Mouse (Mus musculus) lung, embryonic 14.5 days (tissue): ENCODE results near the gene Gfap. TPM values are rescaled to one million over a fixed set of nuclear protein-coding genes. Genes with fewer than 3 reads are reported as not detected.

Experiments
- ATAC-seq: fragments of 200-750 bp; cut with Nextera tagmentation; 2 replicates; pipeline ENCODE4 v1.8.0; 2017; ENCODE audit warnings: mild to moderate bottlenecking, moderate TSS enrichment, moderate library complexity; ENCODE audit not compliant: insufficient read depth
- DNase-seq: peaks from one replicate; pipeline ENCODE4 v3.0.0-alpha.2; 2015
- H3K27ac ChIP-seq: fragments of 300-500 bp; sonication (generic); 2 replicates; pipeline ENCODE4 v1.5.1; 2014; ENCODE audit warnings: low read depth, mild to moderate bottlenecking, moderate library complexity
- H3K27me3 ChIP-seq: fragments of 300-500 bp; sonication (generic); 2 replicates; pipeline ENCODE4 v1.6.1; 2014; ENCODE audit warnings: low read length, control low read depth; ENCODE audit not compliant: insufficient read depth
- H3K36me3 ChIP-seq: fragments of 300-500 bp; sonication (generic); 2 replicates; pipeline ENCODE4 v1.6.1; 2014; ENCODE audit warnings: control low read depth; ENCODE audit not compliant: insufficient read depth
- H3K4me1 ChIP-seq: fragments of 300-500 bp; sonication (generic); 2 replicates; pipeline ENCODE4 v1.6.1; 2014; ENCODE audit warnings: antibody characterized with exemption, control low read depth; ENCODE audit not compliant: insufficient read depth
- H3K4me2 ChIP-seq: fragments of 300-500 bp; sonication (generic); 2 replicates; pipeline ENCODE4 v1.6.1; 2014; ENCODE audit warnings: mild to moderate bottlenecking
- H3K4me3 ChIP-seq: fragments of 300-500 bp; sonication (generic); 2 replicates; pipeline ENCODE4 v1.5.1; 2014; ENCODE audit warnings: low read depth, low read length
- H3K9ac ChIP-seq: fragments of 300-500 bp; sonication (generic); 2 replicates; pipeline ENCODE4 v1.6.1; 2014
- H3K9me3 ChIP-seq: fragments of 300-500 bp; sonication (generic); 2 replicates; pipeline ENCODE4 v1.6.1; 2016; ENCODE audit warnings: low read depth, low read length, control low read depth
- CTCF ChIP-seq: IDR thresholded peaks from 2 replicates; pipeline ENCODE4 v1.5.1; 2016; ENCODE audit warnings: antibody characterized with exemption, low read depth
- WGBS: fragments of 180-500 bp; shearing (Covaris S2); extraction: QIAGEN DNeasy Blood & Tissue Kit; methylation state at CpG from one replicate; pipeline ENCODE4 v1.1.7; 2014; 5-methylcytosine and 5-hydroxymethylcytosine counted together
- polyA plus RNA-seq: library from polyadenylated mRNA; unstranded; fragments of >200 nt; fragmentation: Nextera tagmentation; extraction: Ambion mirVana; gene quantifications from 2 replicates; pipeline ENCODE4 v1.2.1, GENCODE M21; 2014

Gene Gfap
- polyA plus RNA-seq, 1 experiment from 2014 or later, result 0.41 TPM

DNA sequence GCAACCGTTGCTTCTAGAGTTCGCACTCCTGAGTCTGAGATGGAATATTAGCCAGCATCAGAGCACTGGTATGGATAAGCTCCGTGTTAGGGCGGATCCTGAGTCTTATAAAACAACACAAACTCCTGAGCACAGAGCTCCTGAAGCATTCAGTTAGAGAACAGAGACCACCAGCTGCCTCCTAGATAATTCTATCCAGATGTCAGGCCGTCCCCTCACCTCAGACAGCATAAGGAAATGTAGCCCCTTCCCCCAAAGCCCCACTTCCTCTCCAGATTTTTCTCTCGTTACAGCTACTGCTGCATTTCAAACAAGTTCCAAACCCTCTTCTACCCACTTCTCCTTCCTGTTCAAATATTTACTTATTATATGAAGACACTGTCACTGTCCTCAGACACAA lies 44.8 kb downstream of the Gfap start:
- no peak overlapping the region for H3K4me3 ChIP-seq
- no peak for TF ChIP-seq CTCF
- no peak for ATAC-seq
- H3K9me3 ChIP-seq, result no peaks in the 10 kb centered on the region
- no peak overlapping the region for H3K9ac ChIP-seq
- 71% methylated on average over 6 of the region's 6 CpGs for WGBS
- no peak overlapping the region for H3K4me2 ChIP-seq
- no peak for DNase-seq
- H3K36me3 ChIP-seq, result peaks cover 87% of the 10 kb centered on the region
- H3K27me3 ChIP-seq, result no peaks in the 10 kb centered on the region
- no peak overlapping the region for H3K27ac ChIP-seq
- no peaks in the 10 kb centered on the region for H3K4me1 ChIP-seq

GRCm38 (mm10) chr11:102853760-102854159 lies 47.0 kb downstream of the Gfap start:
- ATAC-seq, result no peak
- Histone ChIP-seq H3K4me2 (no peak overlapping the region), H3K27me3 (no peaks in the 10 kb centered on the region), H3K9ac (no peak overlapping the region), H3K9me3 (no peaks in the 10 kb centered on the region), H3K27ac (no peak overlapping the region), H3K4me1 (no peaks in the 10 kb centered on the region), H3K36me3 (peaks cover 87% of the 10 kb centered on the region), H3K4me3 (no peak overlapping the region)
- peak; percentile 35 for DNase-seq
- TF ChIP-seq CTCF, result peak; percentile 42

DNA sequence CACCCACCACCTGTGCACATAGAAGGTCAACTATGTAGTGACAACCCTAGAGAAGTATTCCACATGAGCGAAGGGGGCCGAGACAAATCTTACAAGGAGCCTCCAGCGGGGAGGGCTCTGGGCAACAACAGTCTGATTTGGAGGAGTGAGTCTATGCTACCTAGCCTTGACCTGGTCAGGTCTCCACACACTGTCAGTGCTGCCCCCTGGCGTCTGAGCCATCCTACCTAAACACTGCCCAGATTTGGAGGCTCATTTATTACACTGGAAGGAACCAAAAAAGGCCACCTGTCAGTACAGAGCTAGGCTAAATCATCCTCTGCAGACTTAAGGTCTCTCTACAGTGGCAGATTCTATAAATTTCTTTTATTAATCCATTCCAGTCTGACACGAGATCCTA lies 48.8 kb downstream of the Gfap start:
- Histone ChIP-seq H3K9ac (no peak overlapping the region), H3K4me2 (no peak overlapping the region), H3K4me3 (no peak overlapping the region), H3K4me1 (no peaks in the 10 kb centered on the region), H3K9me3 (no peaks in the 10 kb centered on the region), H3K27me3 (no peaks in the 10 kb centered on the region), H3K36me3 (peaks cover 87% of the 10 kb centered on the region), H3K27ac (no peak overlapping the region)
- TF ChIP-seq CTCF, result peak; percentile 73
- DNase-seq (peak; percentile 78), ATAC-seq (peak; percentile 44; the same call in 1 of the 2 replicates)
- 61% methylated on average over 5 of the region's 5 CpGs for WGBS

- H3K27ac ChIP-seq, result no peak overlapping the region
Measured at GRCm38 (mm10) chr11:102845926-102846325, 54.8 kb downstream of the Gfap start.

GRCm38 (mm10) chr11:102838616-102839150 lies 62.0 kb downstream of the Gfap start:
- peaks cover 76% of the 10 kb centered on the region for H3K36me3 ChIP-seq
- no peak for DNase-seq
- WGBS, result 84% methylated on average over 9 of the region's 9 CpGs
- H3K27ac ChIP-seq, result no peak overlapping the region
- no peak for TF ChIP-seq CTCF
- no peaks in the 10 kb centered on the region for H3K27me3 ChIP-seq
- no peak for ATAC-seq
- no peak overlapping the region for H3K9ac ChIP-seq
- no peak overlapping the region for H3K4me2 ChIP-seq
- H3K9me3 ChIP-seq, result no peaks in the 10 kb centered on the region
- no peaks in the 10 kb centered on the region for H3K4me1 ChIP-seq
- H3K4me3 ChIP-seq, result no peak overlapping the region

More at GRCm38 (mm10) chr11:102845926-102846325, 54.8 kb downstream of the Gfap start:
- H3K27me3 ChIP-seq, result no peaks in the 10 kb centered on the region
- no peak for TF ChIP-seq CTCF
- no peak overlapping the region for H3K4me2 ChIP-seq
- no peaks in the 10 kb centered on the region for H3K4me1 ChIP-seq
- H3K9ac ChIP-seq, result no peak overlapping the region
- DNase-seq (no peak), ATAC-seq (no peak)
- H3K4me3 ChIP-seq, result no peak overlapping the region
- 48% methylated on average over 10 of the region's 10 CpGs for WGBS
- H3K36me3 ChIP-seq, result peaks cover 98% of the 10 kb centered on the region
- no peaks in the 10 kb centered on the region for H3K9me3 ChIP-seq

GRCm38 (mm10) chr11:102838126-102838525 lies 62.6 kb downstream of the Gfap start:
- DNase-seq, result no peak
- WGBS, result 74% methylated on average over 2 of the region's 2 CpGs
- ATAC-seq, result no peak
- no peak for TF ChIP-seq CTCF
- H3K4me1 ChIP-seq, result no peaks in the 10 kb centered on the region
- no peak overlapping the region for H3K9ac ChIP-seq
- no peak overlapping the region for H3K27ac ChIP-seq
- no peak overlapping the region for H3K4me3 ChIP-seq
- H3K4me2 ChIP-seq, result no peak overlapping the region
- H3K36me3 ChIP-seq, result peaks cover 71% of the 10 kb centered on the region
- no peaks in the 10 kb centered on the region for H3K9me3 ChIP-seq
- no peaks in the 10 kb centered on the region for H3K27me3 ChIP-seq

DNA sequence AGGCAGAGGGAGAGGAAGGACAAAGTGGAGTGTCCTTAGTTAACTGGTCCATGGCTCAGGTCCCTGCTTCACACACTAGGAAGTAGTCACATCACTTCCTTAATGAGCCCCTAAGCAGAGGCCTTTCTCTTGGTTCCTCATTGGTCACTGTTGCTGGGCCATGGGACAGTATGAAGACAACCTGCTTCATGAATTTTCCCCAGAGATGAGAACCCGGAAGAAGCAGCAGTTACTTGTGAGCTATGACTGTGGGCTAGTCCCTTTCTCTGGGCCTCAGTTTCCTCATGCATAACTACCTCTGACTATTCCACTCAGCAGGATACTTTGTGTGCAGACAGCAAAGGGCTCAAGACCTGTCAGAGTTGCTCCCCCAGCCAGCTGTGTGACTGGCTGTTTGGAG lies 63.3 kb downstream of the Gfap start:
- ATAC-seq, result no peak
- no peak for DNase-seq
- H3K36me3 ChIP-seq, result peaks cover 63% of the 10 kb centered on the region
- no peak overlapping the region for H3K4me3 ChIP-seq
- no peaks in the 10 kb centered on the region for H3K27me3 ChIP-seq
- H3K4me1 ChIP-seq, result no peaks in the 10 kb centered on the region
- no peak overlapping the region for H3K4me2 ChIP-seq
- H3K9ac ChIP-seq, result no peak overlapping the region
- WGBS, result 94% methylated on average over 1 of the region's 1 CpGs
- H3K27ac ChIP-seq, result peak overlapping the region; percentile 2; the same call in 1 of the 2 replicates
- H3K9me3 ChIP-seq, result no peaks in the 10 kb centered on the region
- TF ChIP-seq CTCF, result no peak

Other genes with a start within 250 kb of the Gfap start
- 0.22 and 0.64 TPM in 2 replicates for gene Meioc, start 237.2 kb downstream of the Gfap start, polyA plus RNA-seq
- gene Ccdc43, start 203.1 kb downstream of the Gfap start, polyA plus RNA-seq, result 44.5 and 46.4 TPM in 2 replicates
- gene Adam11, start 139.5 kb downstream of the Gfap start, polyA plus RNA-seq, result 5.3 and 5.5 TPM in 2 replicates
- 78.1 and 80.7 TPM in 2 replicates for gene Gjc1, start 81.2 kb downstream of the Gfap start, polyA plus RNA-seq
- 5.4 and 6.8 TPM in 2 replicates for gene Higd1b, start 65.1 kb downstream of the Gfap start, polyA plus RNA-seq
- 218 and 242 TPM in 2 replicates for gene Eftud2, start 19.9 kb downstream of the Gfap start, polyA plus RNA-seq
- gene Ccdc103, start 19.7 kb downstream of the Gfap start, polyA plus RNA-seq, result 1.8 and 1.9 TPM in 2 replicates
- gene Fam187a, start 15.7 kb downstream of the Gfap start, polyA plus RNA-seq, result not detected in 2 replicates
- gene Kif18b, start 24.2 kb upstream of the Gfap start, polyA plus RNA-seq, result 11.7 and 13.3 TPM in 2 replicates
- gene C1ql1, start 45.8 kb upstream of the Gfap start, polyA plus RNA-seq, result 2.7 and 3.1 TPM in 2 replicates
- 64.4 and 72.4 TPM in 2 replicates for gene Nmt1, start 127.3 kb upstream of the Gfap start, polyA plus RNA-seq
- 218 and 225 TPM in 2 replicates for gene Dcakd, start 127.4 kb upstream of the Gfap start, polyA plus RNA-seq
- gene Plcd3, start 200.7 kb upstream of the Gfap start, polyA plus RNA-seq, result 1.0 and 2.5 TPM in 2 replicates
- 11.0 and 14.4 TPM in 2 replicates for gene Acbd4, start 200.8 kb upstream of the Gfap start, polyA plus RNA-seq
- 5.3 and 5.8 TPM in 2 replicates for gene Hexim1, start 215.3 kb upstream of the Gfap start, polyA plus RNA-seq
- 9.3 and 9.5 TPM in 2 replicates for gene Hexim2, start 231.5 kb upstream of the Gfap start, polyA plus RNA-seq